Mouse (Mus musculus) T-helper 1 cell (primary cell): ENCODE results near the gene Ccdc114.
"Not testable (repeated sequence)": the region's sequence is repeated elsewhere in the genome, so short reads cannot be mapped to it uniquely, and the experiment has no call there.

Experiments used
- in situ Hi-C: fragments of 300-600 bp; cut with MboI, MseI; formaldehyde crosslinking; loops from one replicate; pipeline ENCODE4 v1.15.1; 2025; ENCODE audit warnings: high pct_unique_total_duplicates

The Ccdc114 gene

DNA sequence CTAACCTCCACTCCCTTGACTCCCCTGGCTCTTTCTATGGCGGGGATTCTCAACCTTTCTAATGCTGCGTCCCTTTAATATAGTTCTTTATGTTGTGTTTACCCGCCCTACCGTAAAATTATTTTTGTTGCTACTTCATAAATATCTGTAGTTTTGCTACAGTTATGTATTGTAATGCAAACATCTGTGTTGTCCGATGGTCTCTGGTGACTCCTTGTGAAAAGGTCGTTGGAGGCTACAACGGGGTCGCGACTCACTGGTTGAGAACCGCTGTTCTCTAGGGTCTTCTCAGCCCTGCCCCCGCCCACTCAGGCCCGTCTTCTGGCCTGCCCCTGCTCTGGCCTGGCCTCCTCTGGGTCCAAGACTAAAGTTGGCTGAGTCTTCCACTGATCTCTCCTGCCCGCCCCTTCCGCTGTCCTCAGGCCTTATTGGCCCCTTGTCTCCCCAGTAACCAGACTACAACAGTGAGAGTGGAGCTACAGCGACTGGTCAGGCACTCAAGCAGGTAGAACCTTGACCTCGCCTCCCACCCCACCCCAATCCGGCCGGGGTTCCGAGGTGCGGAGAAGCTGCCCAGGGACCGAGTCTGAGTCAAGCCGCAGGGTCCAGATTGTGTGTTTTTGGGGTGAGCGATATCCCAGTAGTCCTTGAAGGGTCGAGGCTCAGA lies at the start of gene Ccdc114:
Gene Ccdc114 (plus strand): TSS at position 311 of the 667 bp plus-strand sequence.
- in situ Hi-C loops = no loop called here

DNA sequence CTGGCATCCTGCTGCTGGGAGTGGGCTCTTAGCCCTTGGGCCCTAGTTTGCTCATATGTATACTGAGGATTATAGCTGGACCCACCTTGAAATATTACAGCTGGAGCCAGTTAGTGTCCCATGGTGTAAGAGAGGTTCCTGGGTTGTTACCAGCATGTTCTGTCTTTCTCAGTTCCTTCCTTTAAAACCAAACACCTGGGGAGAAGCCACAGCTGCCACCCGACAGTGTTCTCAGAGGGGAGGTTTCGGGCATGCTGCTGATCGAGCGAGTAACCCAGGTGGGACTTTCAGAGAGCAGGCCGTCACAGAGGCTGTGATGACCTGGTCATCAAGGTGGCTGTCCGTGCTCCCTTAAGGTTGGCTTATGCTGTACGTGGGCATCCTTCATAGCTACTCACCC lies 47.0 kb upstream of the Ccdc114 start:
- in situ Hi-C loops = no loop called here

DNA sequence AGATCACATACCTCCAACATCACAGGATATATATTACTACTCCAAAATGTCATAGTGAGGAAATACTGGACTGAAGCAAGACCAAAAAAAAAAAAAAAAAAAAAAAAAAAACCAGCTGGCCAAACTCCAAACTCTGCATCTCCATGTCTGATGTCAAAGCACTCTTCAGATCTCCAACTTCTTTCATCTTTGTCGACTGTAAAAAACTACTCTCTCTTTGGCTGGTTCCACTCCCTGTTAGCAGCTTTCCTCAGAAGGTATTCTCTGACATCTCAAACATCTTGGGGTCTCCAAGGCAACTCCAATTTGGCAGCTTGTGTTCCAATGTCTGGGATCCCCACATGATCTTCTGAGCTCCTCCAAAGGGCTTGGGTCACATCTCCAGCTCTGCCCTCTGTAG lies 45.6 kb upstream of the Ccdc114 start, which contains the start of gene Grin2d:
Gene Grin2d (minus strand): TSS at position 101 of the 400 bp plus-strand sequence.
- in situ Hi-C loops = not testable (repeated sequence)

DNA sequence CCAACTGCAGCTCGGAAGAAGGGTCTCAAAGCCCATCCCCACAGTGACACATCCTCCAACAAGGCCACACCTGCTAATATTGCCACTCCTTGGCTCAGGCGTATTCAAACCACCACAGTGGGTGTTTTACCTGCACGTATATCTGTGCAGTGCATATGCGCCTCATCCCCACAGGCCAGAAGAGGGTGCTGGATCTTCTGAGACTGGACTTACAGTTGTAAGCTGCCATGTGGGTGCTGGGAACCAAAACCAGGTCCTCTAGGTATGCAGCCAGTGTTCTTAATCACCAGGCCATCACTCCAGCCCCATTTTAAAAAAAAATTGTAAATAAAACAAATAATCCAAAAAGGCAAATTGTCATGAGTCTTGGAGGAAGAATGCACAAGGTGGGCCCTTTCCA lies 43.3 kb upstream of the Ccdc114 start:
- in situ Hi-C loops = no loop called here

DNA sequence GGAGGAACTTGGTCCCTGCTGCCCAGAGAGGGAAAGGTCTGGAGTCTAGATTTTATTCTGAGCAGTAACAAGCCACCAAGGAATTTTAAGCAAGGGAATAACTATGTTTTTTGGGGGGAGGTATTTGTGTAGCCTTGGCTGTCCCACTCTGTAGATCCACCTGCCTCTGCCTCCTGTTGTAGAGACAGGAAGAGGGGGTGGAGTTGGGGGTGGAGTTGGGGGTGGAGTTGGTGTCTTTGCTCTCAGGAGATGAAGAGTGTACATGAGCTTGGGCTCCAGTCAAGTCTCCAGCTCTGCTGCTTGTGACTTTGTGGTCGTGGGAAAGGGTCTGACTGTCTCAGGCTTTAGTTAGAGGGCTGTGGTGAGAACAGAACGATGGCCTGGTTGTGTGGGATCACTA lies 42.9 kb upstream of the Ccdc114 start:
- in situ Hi-C loops = no loop called here

DNA sequence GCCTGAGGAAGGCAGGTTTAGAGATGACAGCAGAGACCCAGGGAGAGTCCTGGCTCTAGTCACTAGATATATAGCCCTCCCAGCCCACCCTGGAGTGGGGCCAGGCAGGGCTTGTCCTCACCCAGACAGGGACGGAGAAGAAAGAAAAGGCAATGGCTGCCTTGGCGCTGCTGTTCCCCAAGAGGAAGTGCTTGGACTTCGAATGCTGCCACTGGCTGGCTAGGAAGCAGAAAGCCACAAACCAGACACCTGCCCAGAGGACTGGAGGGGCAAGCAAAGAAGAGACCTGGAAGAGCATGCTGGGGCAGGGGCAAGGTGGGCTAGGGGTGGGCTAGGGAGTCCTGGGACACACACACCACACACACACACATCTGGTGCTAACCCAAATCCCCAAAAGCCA lies 36.6 kb upstream of the Ccdc114 start:
- in situ Hi-C loops = no loop called here

DNA sequence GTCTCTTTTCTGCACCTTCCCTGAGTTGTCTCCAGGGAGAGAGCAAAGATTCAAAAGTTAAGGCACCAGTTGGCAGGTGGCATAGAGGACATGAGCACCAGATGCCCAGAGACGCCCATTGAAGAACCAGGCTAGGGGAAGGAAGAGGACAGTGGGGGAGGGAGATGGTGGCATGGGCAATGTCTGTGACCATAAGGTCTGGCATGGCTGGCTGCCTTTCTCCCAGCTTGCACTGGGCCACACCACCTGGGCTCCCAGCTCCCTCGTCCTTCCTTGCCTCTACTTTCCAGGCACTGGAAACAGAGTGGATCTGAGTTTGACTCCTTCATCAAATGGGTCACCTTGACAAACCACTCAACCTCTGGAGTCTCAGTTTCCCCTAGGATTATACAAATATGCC lies 31.2 kb upstream of the Ccdc114 start:
- in situ Hi-C loops = no loop called here

DNA sequence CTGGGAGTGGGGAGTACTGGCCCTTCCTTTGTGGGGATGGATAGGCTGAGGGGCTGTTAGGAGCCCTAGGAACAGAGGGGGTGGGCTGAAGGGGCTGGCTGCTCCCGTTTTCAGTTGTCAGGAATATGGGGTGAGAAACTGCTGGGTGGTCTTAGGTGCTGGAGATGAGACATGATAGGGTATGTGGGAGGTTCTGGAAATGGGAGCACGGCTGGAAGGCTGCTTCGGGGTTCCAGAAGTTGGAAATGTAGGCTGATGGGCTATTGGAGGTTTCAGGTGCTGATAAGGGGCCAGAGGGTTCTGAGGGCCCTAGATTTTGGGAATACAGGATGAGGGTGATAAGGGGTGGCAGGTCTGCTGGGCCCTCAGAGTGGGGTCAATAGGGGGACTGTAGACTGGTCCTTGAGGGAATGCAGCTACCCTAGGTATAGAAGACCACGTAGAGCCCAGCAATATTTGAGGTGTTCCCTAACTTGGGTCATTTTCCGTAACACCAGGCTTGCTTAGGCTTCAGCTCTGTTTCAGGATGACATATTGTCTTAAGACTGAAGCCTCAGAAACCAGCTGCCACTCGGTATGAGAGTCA lies 27.8 kb upstream of the Ccdc114 start:
- in situ Hi-C loops = no loop called here

DNA sequence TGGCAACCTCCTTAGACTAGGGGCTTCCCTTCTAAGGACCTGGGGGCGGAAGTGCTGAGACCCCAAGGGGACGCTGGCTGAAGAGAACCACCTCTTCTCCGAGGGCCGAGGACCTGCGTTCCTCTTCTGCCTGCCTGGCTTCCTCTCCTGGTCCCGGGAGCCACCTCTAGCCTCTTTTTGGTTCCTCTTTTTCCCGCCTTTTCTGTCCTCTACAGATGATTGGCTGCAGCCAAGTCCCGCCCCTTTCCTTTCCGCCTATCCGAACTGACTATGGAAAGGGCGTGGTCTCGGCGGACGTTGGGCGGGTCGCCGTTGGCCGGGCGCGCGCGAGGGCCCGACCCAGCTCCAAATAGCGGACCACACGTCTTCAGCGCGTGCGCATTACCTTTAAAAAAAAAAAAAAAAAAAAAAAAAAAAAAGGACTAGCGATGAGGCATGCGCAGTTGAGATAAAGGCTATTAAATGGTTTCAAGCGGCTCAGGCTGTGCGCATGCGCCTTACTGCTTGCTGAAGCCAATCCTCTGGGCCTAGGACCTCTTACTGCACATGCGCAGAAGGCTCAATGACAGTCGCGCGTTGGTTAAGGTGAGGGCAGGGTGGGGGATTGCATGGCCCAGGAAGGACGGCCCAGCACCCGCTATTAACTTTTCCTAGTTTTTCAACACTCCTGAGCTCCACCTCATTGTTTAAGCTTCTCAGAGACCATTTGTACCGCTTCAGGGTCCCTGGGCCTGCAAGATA lies 27.2 kb upstream of the Ccdc114 start, which contains the start of the genes Syngr4 and Tmem143:
Gene Syngr4 (minus strand): TSS at position 198 of the 741 bp plus-strand sequence.
Gene Tmem143 (plus strand): TSS at position 425 of the 741 bp plus-strand sequence.
- in situ Hi-C loops = no loop called here

DNA sequence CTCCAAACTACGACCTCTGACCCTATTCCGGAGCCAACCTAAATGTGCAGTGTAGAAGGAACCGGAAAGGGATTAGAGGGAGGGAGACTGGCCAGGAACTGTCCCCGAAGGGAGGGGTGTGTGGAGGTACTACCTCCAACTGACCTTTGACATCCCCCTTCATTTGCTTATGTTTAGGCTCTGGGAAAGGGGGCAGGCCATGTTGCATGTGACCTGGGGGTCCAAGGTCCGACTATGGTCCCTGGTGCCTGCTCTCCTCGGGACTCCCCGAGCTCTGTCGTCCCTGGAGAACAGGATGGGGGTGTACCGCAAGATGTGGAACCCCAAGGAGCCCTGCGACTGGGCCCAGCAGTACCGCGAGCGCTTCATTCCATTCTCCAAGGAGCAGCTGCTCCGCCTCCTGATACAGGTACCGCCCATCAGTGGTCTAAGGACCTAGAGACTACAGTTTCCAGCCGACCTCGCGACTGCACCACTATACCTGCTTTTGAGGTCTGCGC lies 26.6 kb upstream of the Ccdc114 start:
- in situ Hi-C loops = no loop called here

DNA sequence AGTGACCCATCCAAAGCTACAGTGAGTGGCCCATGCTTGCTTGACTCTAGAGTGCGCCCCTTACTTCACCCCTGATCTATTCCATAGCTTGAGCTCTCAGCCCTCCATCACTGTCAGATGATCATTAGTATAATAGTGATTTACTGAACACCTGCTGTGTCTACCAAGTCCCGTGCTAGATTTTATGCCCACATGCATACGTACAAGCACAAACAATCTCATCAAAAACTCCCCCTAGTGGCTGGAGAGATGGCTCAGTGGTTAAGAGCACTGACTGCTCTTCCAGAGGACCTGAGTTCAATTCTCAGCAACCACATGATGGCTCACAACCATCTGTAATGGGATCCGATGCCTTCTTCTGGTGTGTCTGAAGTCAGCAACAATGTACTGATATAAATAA lies 25.7 kb upstream of the Ccdc114 start:
- in situ Hi-C loops = not testable (repeated sequence)

DNA sequence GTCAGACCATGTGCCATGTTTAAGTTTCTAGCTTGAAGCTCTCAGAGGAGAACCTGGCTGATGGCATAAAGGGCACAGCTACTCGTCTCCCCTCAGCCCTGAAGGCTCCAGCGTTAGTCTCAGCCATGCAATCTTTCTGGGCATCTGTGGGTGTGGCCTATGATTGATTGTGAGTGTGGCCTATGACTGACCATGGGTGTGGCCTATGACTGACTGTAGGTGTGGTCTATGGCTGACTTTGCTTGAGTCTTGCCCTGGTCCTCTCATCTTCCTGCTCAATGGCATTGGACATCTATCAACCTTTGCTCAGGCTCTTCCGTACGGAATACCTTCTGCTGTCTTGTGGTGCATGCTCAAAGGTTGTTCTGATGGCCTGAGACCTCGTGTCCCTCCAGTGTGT lies 22.3 kb upstream of the Ccdc114 start:
- in situ Hi-C loops = no loop called here

DNA sequence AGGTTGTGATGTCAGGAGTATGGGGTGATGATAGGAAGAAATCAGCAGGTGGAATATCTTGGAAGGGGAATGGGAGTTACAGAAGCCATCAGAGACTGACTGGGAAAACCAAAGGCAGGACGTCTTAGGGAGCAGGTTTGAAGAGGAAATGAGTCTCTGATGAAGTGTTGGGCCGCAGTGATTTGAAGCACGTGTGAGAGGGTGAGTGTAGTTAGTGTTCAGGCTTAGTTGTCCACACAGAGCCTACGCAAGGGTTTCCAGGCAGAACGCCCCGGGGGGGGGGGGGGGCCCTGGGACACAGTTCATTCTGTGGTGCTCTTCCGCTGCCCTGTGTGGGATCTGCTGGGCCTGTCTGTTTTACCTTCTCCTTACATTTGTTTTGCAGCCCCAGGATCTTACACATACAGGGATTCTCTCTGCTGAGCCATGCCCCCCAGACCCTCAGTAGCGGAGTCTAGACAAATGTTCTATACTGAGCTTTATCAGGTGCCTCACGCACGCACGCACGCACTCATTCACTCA lies 21.3 kb upstream of the Ccdc114 start:
- in situ Hi-C loops = no loop called here

DNA sequence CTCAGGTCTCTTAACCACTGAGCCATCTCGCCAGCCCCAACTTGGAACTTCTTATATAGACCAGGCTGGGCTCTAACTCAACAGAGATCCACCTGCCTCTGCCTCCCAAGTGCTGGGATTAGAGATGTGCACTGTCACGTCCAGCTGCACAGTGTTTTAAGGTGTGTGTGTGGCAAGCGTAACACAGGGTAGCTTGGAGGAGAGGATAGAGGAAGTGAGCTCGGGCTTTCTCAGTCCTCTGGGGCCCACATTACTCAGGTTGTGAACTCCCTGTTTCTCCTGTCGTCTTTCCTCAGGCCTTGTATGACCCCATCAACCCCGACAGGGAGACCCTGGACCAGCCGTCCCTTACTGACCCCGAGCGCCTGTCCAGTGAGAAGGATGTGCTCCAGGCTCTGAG lies 17.2 kb upstream of the Ccdc114 start:
- in situ Hi-C loops = no loop called here

DNA sequence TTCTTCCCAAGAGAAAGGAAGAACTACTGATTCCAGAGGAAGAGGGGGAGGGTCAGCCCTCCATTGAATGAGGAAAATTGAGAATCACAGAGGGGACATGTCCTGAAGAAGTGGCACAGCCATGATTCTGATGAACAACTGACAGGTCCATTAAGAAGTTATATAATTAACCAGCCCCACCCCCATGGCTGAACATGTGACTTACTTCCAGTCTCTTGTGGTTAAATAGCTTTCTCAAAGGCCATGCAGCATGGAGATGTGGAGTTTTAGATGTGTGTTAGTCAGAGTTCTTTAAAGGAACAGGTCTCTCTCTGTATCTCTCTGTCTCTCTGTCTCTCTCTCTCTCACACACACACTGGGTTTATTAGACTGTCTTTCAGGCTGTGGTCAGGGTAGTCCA lies 15.5 kb upstream of the Ccdc114 start:
- in situ Hi-C loops = no loop called here

DNA sequence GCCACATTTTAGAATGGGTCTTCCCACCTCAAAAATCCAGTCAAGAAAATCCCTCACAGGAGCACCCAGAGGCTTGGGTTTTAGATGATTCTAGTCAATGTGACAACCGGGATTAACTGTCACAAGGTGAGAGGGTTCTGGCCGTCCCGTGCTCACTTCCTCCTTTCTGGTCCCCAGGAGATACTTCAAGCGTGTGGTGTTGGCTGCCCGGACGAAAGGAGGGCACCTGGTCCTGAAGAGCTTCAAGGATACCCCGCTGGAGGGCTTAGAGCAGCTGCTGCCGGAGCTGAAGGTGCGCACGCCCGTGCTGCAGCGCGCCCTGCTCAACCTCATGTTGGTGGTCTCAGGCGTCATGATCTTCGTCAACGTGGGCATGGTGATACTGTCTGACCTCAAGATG lies 14.7 kb upstream of the Ccdc114 start:
- in situ Hi-C loops = no loop called here

DNA sequence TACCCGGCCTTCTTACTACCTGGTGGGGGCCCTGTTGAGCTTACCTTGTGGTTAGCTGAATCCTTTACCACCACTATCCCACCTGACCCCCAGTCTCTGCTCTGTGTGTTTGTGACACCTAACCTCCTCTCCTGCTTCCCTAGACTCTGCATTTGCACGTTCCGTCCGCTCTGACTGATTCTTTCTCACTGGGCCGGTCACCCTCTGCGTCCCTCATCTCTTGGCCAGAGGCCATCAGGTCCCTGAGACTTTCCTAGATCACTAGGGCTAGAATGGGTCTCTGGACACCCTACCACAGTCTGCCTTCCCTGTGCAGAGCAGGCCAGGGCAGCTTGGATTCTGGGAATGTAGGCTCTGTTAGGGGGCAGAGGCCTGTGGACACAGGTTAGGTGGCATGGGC lies 9.8 kb upstream of the Ccdc114 start:
- in situ Hi-C loops = no loop called here

DNA sequence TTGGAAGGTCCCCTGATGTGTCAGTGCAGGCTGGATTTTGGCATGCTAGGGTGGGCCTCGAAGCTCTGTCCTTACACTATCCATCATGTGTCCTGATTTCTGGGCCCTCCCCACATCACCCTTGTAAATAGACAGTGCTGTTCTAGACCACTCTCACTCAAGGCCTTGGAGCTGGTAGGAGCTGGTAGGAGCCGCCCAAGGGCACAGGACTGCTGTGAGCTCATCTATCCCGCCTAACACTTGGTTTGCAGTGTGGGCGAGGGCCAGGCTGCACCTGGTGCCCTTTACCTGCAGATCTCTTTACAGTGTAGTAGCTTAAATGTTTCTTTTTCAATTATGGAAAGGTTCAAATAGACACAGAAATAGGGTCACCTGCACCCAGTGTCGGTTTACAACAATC lies 8.9 kb upstream of the Ccdc114 start:
- in situ Hi-C loops = no loop called here

DNA sequence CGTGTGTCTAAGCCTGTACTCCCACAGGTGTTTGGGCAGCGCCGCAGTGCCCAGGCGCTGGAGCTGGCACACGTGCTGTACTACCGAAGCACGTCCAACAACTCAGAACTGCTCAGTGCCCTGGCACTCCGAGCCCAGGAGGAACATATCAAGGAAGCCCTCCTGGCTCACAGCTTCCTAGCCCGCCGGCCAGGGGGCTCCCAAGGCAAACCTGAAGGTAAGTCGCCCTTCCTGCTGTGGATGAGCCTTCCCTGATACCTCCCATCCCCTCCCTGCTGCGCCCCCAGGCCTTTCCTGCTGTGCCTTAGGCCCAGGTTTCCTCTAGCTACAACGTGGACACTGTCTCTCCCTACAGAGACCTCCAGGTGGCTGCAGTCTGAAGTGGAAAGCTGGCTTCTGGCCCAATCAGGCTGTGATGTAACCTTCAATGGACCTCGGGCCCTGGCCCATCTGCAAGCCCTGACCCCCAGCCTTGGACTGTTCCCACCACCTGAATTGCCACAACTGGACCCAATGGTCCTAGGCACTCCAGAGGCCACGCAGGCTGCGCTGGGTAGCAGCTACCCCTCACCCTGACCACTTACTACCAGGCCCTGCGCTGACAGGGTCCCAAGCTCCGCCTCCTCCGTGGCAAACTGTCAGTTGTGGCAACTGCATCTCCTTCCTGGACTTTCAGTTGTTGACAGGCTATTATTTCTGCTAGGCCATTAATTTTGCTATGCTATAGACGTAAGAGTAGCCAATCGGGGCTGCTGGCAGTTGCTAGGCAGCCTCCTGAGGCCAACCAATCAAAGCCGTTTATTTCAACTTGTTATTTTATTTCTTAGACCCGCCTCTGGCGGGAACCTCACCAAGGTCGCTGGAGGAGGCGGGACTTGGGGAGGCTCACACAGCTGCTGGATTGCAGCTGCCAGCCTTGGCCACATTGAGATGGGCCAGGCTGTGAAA lies 7.5 kb upstream of the Ccdc114 start:
- in situ Hi-C loops = no loop called here

DNA sequence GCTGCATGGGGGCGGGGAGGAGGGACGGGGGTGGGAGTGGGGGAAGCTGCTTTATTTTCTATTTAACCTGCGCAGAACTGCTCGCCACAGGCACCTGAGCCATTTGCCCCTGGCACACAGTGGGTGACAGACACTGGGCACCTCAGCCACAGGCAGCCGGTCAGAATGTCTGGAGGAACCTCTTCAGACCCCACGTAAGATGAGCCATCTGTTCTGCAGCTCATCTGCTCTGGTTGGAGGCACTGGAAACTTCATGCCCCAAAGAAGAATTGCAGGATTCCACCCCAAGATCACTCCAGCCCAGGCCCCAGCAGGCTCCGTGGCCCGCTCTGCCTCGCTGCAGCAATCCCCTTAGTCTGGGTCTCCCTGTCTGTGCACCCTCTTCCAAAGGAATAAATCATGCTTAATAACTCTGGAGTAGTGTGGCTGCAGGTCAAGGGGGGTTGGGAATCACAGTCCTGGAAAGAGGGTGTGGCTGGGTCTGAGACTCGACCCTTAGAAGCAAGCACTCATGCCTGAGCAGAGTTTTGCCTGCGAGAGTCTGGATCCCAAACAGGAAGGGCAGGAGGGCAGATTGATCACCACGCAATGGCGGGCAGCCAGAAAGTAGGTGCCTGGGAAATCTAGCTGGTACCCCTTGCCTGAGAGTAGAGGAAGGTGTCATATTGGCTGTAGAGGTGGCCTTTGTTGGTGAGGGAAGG lies 6.7 kb upstream of the Ccdc114 start:
- in situ Hi-C loops = no loop called here

DNA sequence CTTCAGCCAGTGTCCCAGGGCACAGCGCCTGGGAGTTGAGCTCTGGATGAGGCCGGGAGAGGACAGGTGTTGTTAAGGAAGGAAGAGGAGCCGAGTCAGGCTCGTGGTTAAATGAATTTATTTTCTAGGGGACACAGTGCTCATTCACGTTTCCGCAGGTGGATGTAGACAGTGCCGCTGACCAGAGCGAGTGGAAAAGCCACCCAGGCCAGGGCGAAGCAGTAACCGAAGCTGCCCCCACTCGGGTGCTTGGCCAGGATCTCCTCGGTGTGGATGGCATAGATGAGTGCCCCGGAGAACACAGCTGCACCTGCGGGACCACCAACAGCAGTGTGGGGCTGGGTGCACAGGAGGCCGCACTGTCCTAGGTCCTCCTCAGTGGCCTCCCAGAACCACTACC lies 5.9 kb upstream of the Ccdc114 start:
- in situ Hi-C loops = no loop called here
